Mouse (Mus musculus): ENCODE results near the gene Fas. TPM values are rescaled to one million over a fixed set of nuclear protein-coding genes. Genes with fewer than 3 reads are reported as not detected.

Gene Fas
- polyA plus RNA-seq, 1 experiment from 2014 or later = 5.9 TPM

GRCm38 (mm10) chr19:34254101-34254879 is 36.2 kb upstream of the Fas start:
- Histone ChIP-seq H3K36me3 (ENCODE audit: control insufficient read depth, insufficient read depth, low read length) (no peaks in the 10 kb centered on the region), H3K27ac (ENCODE audit: low read length) (peak overlapping the region; percentile 94), H3K9ac (ENCODE audit: low read length) (peak overlapping the region; percentile 71), H3K27me3 (ENCODE audit: control insufficient read depth, insufficient read depth, low read length) (no peaks in the 10 kb centered on the region), H3K4me3 (replicated peaks; ENCODE audit: low read length) (peak overlapping the region; percentile 48), H3K9me3 (replicated peaks; ENCODE audit: control insufficient read depth, low read length) (no peaks in the 10 kb centered on the region), H3K4me2 (ENCODE audit: low read depth, low read length) (peak overlapping the region; percentile 45), H3K4me1 (ENCODE audit: control insufficient read depth, insufficient read depth, low read length) (no peaks in the 10 kb centered on the region)
- ATAC-seq (ENCODE audit: insufficient read depth, low FRiP score) = peak; percentile 37
- 24% methylated on average over 14 of the region's 14 CpGs for WGBS

- WGBS = 34% methylated on average over 16 of the region's 16 CpGs
- peak; percentile 94 for ATAC-seq (ENCODE audit: insufficient read depth, low FRiP score)
Measured at GRCm38 (mm10) chr19:34254880-34255681, 35.4 kb upstream of the Fas start, which contains the start of gene Acta2. Acta2 (minus strand) TSS chr19:34255590.

GRCm38 (mm10) chr19:34256149-34256548 is 34.3 kb upstream of the Fas start:
- Histone ChIP-seq H3K4me3 (replicated peaks; ENCODE audit: low read length) (no peak overlapping the region), H3K4me2 (ENCODE audit: low read depth, low read length) (peak overlapping the region; percentile 45; the same call in 1 of the 2 replicates), H3K36me3 (ENCODE audit: control insufficient read depth, insufficient read depth, low read length) (no peaks in the 10 kb centered on the region), H3K27ac (ENCODE audit: low read length) (peak overlapping the region; percentile 94), H3K27me3 (ENCODE audit: control insufficient read depth, insufficient read depth, low read length) (no peaks in the 10 kb centered on the region), H3K4me1 (ENCODE audit: control insufficient read depth, insufficient read depth, low read length) (no peaks in the 10 kb centered on the region), H3K9ac (ENCODE audit: low read length) (no peak overlapping the region), H3K9me3 (replicated peaks; ENCODE audit: control insufficient read depth, low read length) (no peaks in the 10 kb centered on the region)
- ATAC-seq (ENCODE audit: insufficient read depth, low FRiP score) = no peak
- WGBS = 70% methylated on average over 5 of the region's 5 CpGs

More at GRCm38 (mm10) chr19:34254880-34255681, 35.4 kb upstream of the Fas start, which contains the start of gene Acta2:
- no peaks in the 10 kb centered on the region for H3K36me3 ChIP-seq (ENCODE audit: control insufficient read depth, insufficient read depth, low read length)
- H3K4me2 ChIP-seq (ENCODE audit: low read depth, low read length) = peak within 1 kb of the TSS; percentile 45
- no peaks in the 10 kb centered on the region for H3K27me3 ChIP-seq (ENCODE audit: control insufficient read depth, insufficient read depth, low read length)
- H3K4me3 ChIP-seq (replicated peaks; ENCODE audit: low read length) = peak within 1 kb of the TSS; percentile 48
- peak within 1 kb of the TSS; percentile 71 for H3K9ac ChIP-seq (ENCODE audit: low read length)
- no peaks in the 10 kb centered on the region for H3K4me1 ChIP-seq (ENCODE audit: control insufficient read depth, insufficient read depth, low read length)
- H3K27ac ChIP-seq (ENCODE audit: low read length) = peak within 1 kb of the TSS; percentile 94
- no peaks in the 10 kb centered on the region for H3K9me3 ChIP-seq (replicated peaks; ENCODE audit: control insufficient read depth, low read length)

GRCm38 (mm10) chr19:34256936-34257335 is 33.5 kb upstream of the Fas start:
- WGBS = 53% methylated on average over 2 of the region's 2 CpGs
- no peak overlapping the region for H3K9ac ChIP-seq (ENCODE audit: low read length)
- no peaks in the 10 kb centered on the region for H3K27me3 ChIP-seq (ENCODE audit: control insufficient read depth, insufficient read depth, low read length)
- no peaks in the 10 kb centered on the region for H3K4me1 ChIP-seq (ENCODE audit: control insufficient read depth, insufficient read depth, low read length)
- no peaks in the 10 kb centered on the region for H3K9me3 ChIP-seq (replicated peaks; ENCODE audit: control insufficient read depth, low read length)
- ATAC-seq (ENCODE audit: insufficient read depth, low FRiP score) = no peak
- H3K27ac ChIP-seq (ENCODE audit: low read length) = peak overlapping the region; percentile 22; the same call in 1 of the 2 replicates
- no peak overlapping the region for H3K4me3 ChIP-seq (replicated peaks; ENCODE audit: low read length)
- H3K4me2 ChIP-seq (ENCODE audit: low read depth, low read length) = no peak overlapping the region
- H3K36me3 ChIP-seq (ENCODE audit: control insufficient read depth, insufficient read depth, low read length) = no peaks in the 10 kb centered on the region

GRCm38 (mm10) chr19:34262273-34262974 is 28.0 kb upstream of the Fas start:
- Histone ChIP-seq H3K27ac (ENCODE audit: low read length) (no peak overlapping the region), H3K4me2 (ENCODE audit: low read depth, low read length) (no peak overlapping the region), H3K4me1 (ENCODE audit: control insufficient read depth, insufficient read depth, low read length) (no peaks in the 10 kb centered on the region; the same call in 1 of the 2 replicates), H3K4me3 (replicated peaks; ENCODE audit: low read length) (no peak overlapping the region), H3K9ac (ENCODE audit: low read length) (no peak overlapping the region), H3K36me3 (ENCODE audit: control insufficient read depth, insufficient read depth, low read length) (no peaks in the 10 kb centered on the region), H3K27me3 (ENCODE audit: control insufficient read depth, insufficient read depth, low read length) (no peaks in the 10 kb centered on the region), H3K9me3 (replicated peaks; ENCODE audit: control insufficient read depth, low read length) (no peaks in the 10 kb centered on the region)
- 68% methylated on average over 2 of the region's 2 CpGs for WGBS
- no peak for ATAC-seq (ENCODE audit: insufficient read depth, low FRiP score)

- Histone ChIP-seq H3K9me3 (replicated peaks; ENCODE audit: control insufficient read depth, low read length) (no peaks in the 10 kb centered on the region), H3K27me3 (ENCODE audit: control insufficient read depth, insufficient read depth, low read length) (no peaks in the 10 kb centered on the region), H3K4me3 (replicated peaks; ENCODE audit: low read length) (no peak overlapping the region), H3K4me1 (ENCODE audit: control insufficient read depth, insufficient read depth, low read length) (no peaks in the 10 kb centered on the region; the same call in none of the 2 replicates), H3K4me2 (ENCODE audit: low read depth, low read length) (no peak overlapping the region), H3K27ac (ENCODE audit: low read length) (peak overlapping the region; percentile 42), H3K36me3 (ENCODE audit: control insufficient read depth, insufficient read depth, low read length) (no peaks in the 10 kb centered on the region), H3K9ac (ENCODE audit: low read length) (no peak overlapping the region)
- ATAC-seq (ENCODE audit: insufficient read depth, low FRiP score) = peak; percentile 62; the same call in 1 of the 2 replicates
- WGBS = 62% methylated on average over 5 of the region's 5 CpGs
Measured at GRCm38 (mm10) chr19:34265604-34266193, 24.8 kb upstream of the Fas start.

- no peaks in the 10 kb centered on the region; the same call in 1 of the 2 replicates for H3K4me1 ChIP-seq (ENCODE audit: control insufficient read depth, insufficient read depth, low read length)
- 41% methylated on average over 1 of the region's 1 CpGs for WGBS
- ATAC-seq (ENCODE audit: insufficient read depth, low FRiP score) = no peak
Measured at GRCm38 (mm10) chr19:34268991-34269390, 21.5 kb upstream of the Fas start.

GRCm38 (mm10) chr19:34270106-34270726 is 20.2 kb upstream of the Fas start:
- ATAC-seq (ENCODE audit: insufficient read depth, low FRiP score) = peak; percentile 71; the same call in 1 of the 2 replicates
- Histone ChIP-seq H3K9me3 (replicated peaks; ENCODE audit: control insufficient read depth, low read length) (no peaks in the 10 kb centered on the region), H3K4me2 (ENCODE audit: low read depth, low read length) (no peak overlapping the region), H3K27ac (ENCODE audit: low read length) (no peak overlapping the region), H3K27me3 (ENCODE audit: control insufficient read depth, insufficient read depth, low read length) (no peaks in the 10 kb centered on the region), H3K36me3 (ENCODE audit: control insufficient read depth, insufficient read depth, low read length) (no peaks in the 10 kb centered on the region), H3K9ac (ENCODE audit: low read length) (no peak overlapping the region), H3K4me1 (ENCODE audit: control insufficient read depth, insufficient read depth, low read length) (no peaks in the 10 kb centered on the region; the same call in 1 of the 2 replicates), H3K4me3 (replicated peaks; ENCODE audit: low read length) (no peak overlapping the region)
- WGBS = 81% methylated on average over 11 of the region's 11 CpGs

More at GRCm38 (mm10) chr19:34268991-34269390, 21.5 kb upstream of the Fas start:
- no peak overlapping the region for H3K27ac ChIP-seq (ENCODE audit: low read length)
- no peak overlapping the region for H3K4me3 ChIP-seq (replicated peaks; ENCODE audit: low read length)
- H3K9ac ChIP-seq (ENCODE audit: low read length) = no peak overlapping the region
- no peaks in the 10 kb centered on the region for H3K36me3 ChIP-seq (ENCODE audit: control insufficient read depth, insufficient read depth, low read length)
- no peaks in the 10 kb centered on the region for H3K27me3 ChIP-seq (ENCODE audit: control insufficient read depth, insufficient read depth, low read length)
- no peak overlapping the region for H3K4me2 ChIP-seq (ENCODE audit: low read depth, low read length)
- no peaks in the 10 kb centered on the region for H3K9me3 ChIP-seq (replicated peaks; ENCODE audit: control insufficient read depth, low read length)
